Mouse (Mus musculus) heart, adult 2 months (tissue): ENCODE measurements around the gene Grm1. TPM values are rescaled to one million over a fixed set of nuclear protein-coding genes. Genes with fewer than 3 reads are reported as not detected.

ENCODE experiments used
- DNase-seq, 2 experiments: peaks; one replicate each; pipeline ENCODE4 v3.0.0; 2021
- H3K27ac ChIP-seq: fragments of 200-600 bp; 2 replicates; pipeline ENCODE4 v1.8.1; 2022
- H3K27me3 ChIP-seq: fragments of 200-500 bp; 2 replicates; pipeline ENCODE4 v1.6.1; 2012; ENCODE audit warnings: mild to moderate bottlenecking, low read length, inconsistent platforms, mixed read lengths; ENCODE audit not compliant: control insufficient read depth, insufficient read depth
- H3K36me3 ChIP-seq: fragments of 200-500 bp; 2 replicates; pipeline ENCODE4 v1.6.1; 2012; ENCODE audit warnings: low read length, inconsistent platforms; ENCODE audit not compliant: control insufficient read depth, insufficient read depth
- H3K4me1 ChIP-seq: fragments of 200-500 bp; 2 replicates; pipeline ENCODE4 v1.6.1; 2011; ENCODE audit warnings: low read length; ENCODE audit not compliant: control insufficient read depth, insufficient read depth
- H3K4me3 ChIP-seq: fragments of 200-600 bp; 2 replicates; pipeline ENCODE4 v1.8.1; 2022
- H3K79me2 ChIP-seq: fragments of 200-500 bp; replicated peaks from 2 replicates; pipeline ENCODE4 v1.6.1; 2012; ENCODE audit warnings: mild to moderate bottlenecking, inconsistent platforms, low read length, moderate library complexity, mixed read lengths; ENCODE audit not compliant: control insufficient read depth, insufficient read depth
- H3K9ac ChIP-seq: fragments of 200-500 bp; 2 replicates; pipeline ENCODE4 v1.6.1; 2012; ENCODE audit warnings: low read depth, mild to moderate bottlenecking, control low read depth, inconsistent platforms, low read length, mixed read lengths
- CTCF ChIP-seq: fragments of 200-600 bp; IDR thresholded peaks from 2 replicates; pipeline ENCODE4 v1.8.1; 2022; ENCODE audit warnings: antibody characterized with exemption, mild to moderate bottlenecking, moderate library complexity
- EP300 ChIP-seq: fragments of 200-500 bp; IDR thresholded peaks from 2 replicates; pipeline ENCODE4 v1.6.1; 2011; ENCODE audit warnings: low read depth, low read length, control low read depth; ENCODE audit not compliant: insufficient read depth
- POLR2A ChIP-seq: fragments of 200-500 bp; IDR thresholded peaks from 2 replicates; pipeline ENCODE4 v1.6.1; 2011; ENCODE audit warnings: mild to moderate bottlenecking, low read depth, low read length, control low read depth; ENCODE audit not compliant: insufficient read depth
- WGBS: fragments of 180-500 bp; shearing (Covaris S2); methylation state at CpG from one replicate; pipeline ENCODE4 v1.1.7; 2018; 5-methylcytosine and 5-hydroxymethylcytosine counted together
- intact Hi-C: fragments of 180-260 bp; cut with DNase I; formaldehyde crosslinking; loops from one replicate; pipeline ENCODE4 v1.15.1; 2025
- polyA plus RNA-seq: library from polyadenylated mRNA; depleted of rRNA; stranded (reverse); fragments of >200 nt; gene quantifications from 2 replicates; pipeline ENCODE4 v1.2.3, GENCODE M21; 2012
- total RNA-seq, 2 experiments: library from RNA; stranded (reverse); gene quantifications; 2 replicates each; pipeline ENCODE4 v1.2.3; 2021

The Grm1 gene
- total and polyA plus RNA-seq, 3 experiments, result 7.8 to 14.6 (median 10.9) TPM

- H3K27ac ChIP-seq, result no peak overlapping the region
- 86% methylated on average over 2 of the region's 2 CpGs for WGBS
- no peak overlapping the region for H3K4me3 ChIP-seq
- no peaks in the 10 kb centered on the region for H3K4me1 ChIP-seq
- intact Hi-C loops, result no loop called here
- H3K27me3 ChIP-seq, result no peaks in the 10 kb centered on the region
- no peak for TF ChIP-seq CTCF
- no peak for TF ChIP-seq POLR2A
- no peak for TF ChIP-seq EP300
- no peaks in the 10 kb centered on the region for H3K36me3 ChIP-seq
- DNase-seq, result no peak
- no peak overlapping the region for H3K9ac ChIP-seq
- H3K79me2 ChIP-seq, result no peaks in the 10 kb centered on the region
These were observed 134.6 kb downstream of the Grm1 start for GRCm38 (mm10) chr10:10947531-10947930.

- no peaks in the 10 kb centered on the region for H3K27me3 ChIP-seq
- H3K27ac ChIP-seq, result no peak overlapping the region
- no peak overlapping the region for H3K4me3 ChIP-seq
- no peak overlapping the region for H3K9ac ChIP-seq
- no peaks in the 10 kb centered on the region for H3K79me2 ChIP-seq
- intact Hi-C loops, result no loop called here
- no peaks in the 10 kb centered on the region for H3K4me1 ChIP-seq
- no peak for TF ChIP-seq CTCF
- no peak for TF ChIP-seq POLR2A
- no peak for TF ChIP-seq EP300
- WGBS, result 84% methylated on average over 2 of the region's 2 CpGs
- no peaks in the 10 kb centered on the region for H3K36me3 ChIP-seq
- DNase-seq, result no peak
These were observed 138.2 kb downstream of the Grm1 start for GRCm38 (mm10) chr10:10944003-10944402.

GRCm38 (mm10) chr10:10942248-10942647, 139.9 kb downstream of the Grm1 start:
- intact Hi-C loops, result no loop called here

GRCm38 (mm10) chr10:10935806-10936205, 146.3 kb downstream of the Grm1 start:
- no peaks in the 10 kb centered on the region; the same call in 1 of the 2 replicates for H3K4me1 ChIP-seq
- H3K9ac ChIP-seq, result no peak overlapping the region
- TF ChIP-seq POLR2A (no peak), CTCF (no peak), EP300 (no peak)
- H3K27ac ChIP-seq, result no peak overlapping the region
- 41% methylated on average over 3 of the region's 3 CpGs for WGBS
- intact Hi-C loops, result no loop called here
- no peaks in the 10 kb centered on the region for H3K79me2 ChIP-seq
- no peaks in the 10 kb centered on the region for H3K36me3 ChIP-seq
- DNase-seq, result no peak
- no peaks in the 10 kb centered on the region for H3K27me3 ChIP-seq
- no peak overlapping the region for H3K4me3 ChIP-seq

More at GRCm38 (mm10) chr10:10942248-10942647, 139.9 kb downstream of the Grm1 start:
- H3K4me1 ChIP-seq, result no peaks in the 10 kb centered on the region; the same call in 1 of the 2 replicates
- no peak overlapping the region for H3K27ac ChIP-seq
- H3K79me2 ChIP-seq, result no peaks in the 10 kb centered on the region
- 78% methylated on average over 6 of the region's 6 CpGs for WGBS
- no peaks in the 10 kb centered on the region for H3K27me3 ChIP-seq
- H3K4me3 ChIP-seq, result no peak overlapping the region
- H3K9ac ChIP-seq, result no peak overlapping the region
- no peaks in the 10 kb centered on the region for H3K36me3 ChIP-seq
- DNase-seq, result no peak
- TF ChIP-seq POLR2A (no peak), EP300 (no peak), CTCF (no peak)

GRCm38 (mm10) chr10:10929672-10930071, 152.5 kb downstream of the Grm1 start:
- no peak for TF ChIP-seq EP300
- TF ChIP-seq POLR2A, result no peak
- no peak for TF ChIP-seq CTCF
- Histone ChIP-seq H3K4me1 (no peaks in the 10 kb centered on the region), H3K79me2 (no peaks in the 10 kb centered on the region), H3K9ac (no peak overlapping the region), H3K27me3 (no peaks in the 10 kb centered on the region), H3K4me3 (no peak overlapping the region), H3K27ac (no peak overlapping the region), H3K36me3 (no peaks in the 10 kb centered on the region)
- intact Hi-C loops, result no loop called here
- WGBS, result 73% methylated on average over 2 of the region's 2 CpGs
- no peak for DNase-seq

GRCm38 (mm10) chr10:10928798-10929366, 153.3 kb downstream of the Grm1 start:
- WGBS, result 86% methylated on average over 5 of the region's 5 CpGs
- H3K36me3 ChIP-seq, result no peaks in the 10 kb centered on the region
- intact Hi-C loops, result no loop called here

More at GRCm38 (mm10) chr10:10928798-10929366, 153.3 kb downstream of the Grm1 start:
- Histone ChIP-seq H3K9ac (no peak overlapping the region), H3K4me1 (no peaks in the 10 kb centered on the region), H3K79me2 (no peaks in the 10 kb centered on the region), H3K4me3 (no peak overlapping the region), H3K27ac (no peak overlapping the region), H3K27me3 (no peaks in the 10 kb centered on the region)
- TF ChIP-seq CTCF, result no peak
- TF ChIP-seq POLR2A, result no peak
- no peak for TF ChIP-seq EP300
- no peak for DNase-seq
